Mouse (Mus musculus) intestine, embryonic 14.5 days (tissue): Measurements from ENCODE around the gene Spsb4. TPM values are rescaled to one million over a fixed set of nuclear protein-coding genes. Genes with fewer than 3 reads are reported as not detected.

ENCODE experiments used
- ATAC-seq: fragments of 200-750 bp; cut with Nextera tagmentation; replicated peaks from 2 replicates; pipeline ENCODE4 v1.8.0; 2017; ENCODE audit warnings: low read depth, moderate number of reproducible peaks, moderate TSS enrichment, moderate library complexity; ENCODE audit not compliant: low FRiP score, low TSS enrichment
- DNase-seq: peaks from one replicate; pipeline ENCODE4 v3.0.0-alpha.2; 2018; ENCODE audit warnings: low spot score
- H3K27ac ChIP-seq: fragments of 300-500 bp; sonication (generic); 2 replicates; pipeline ENCODE4 v1.5.1; 2014; ENCODE audit warnings: low read depth, mild to moderate bottlenecking, control low read depth
- H3K27me3 ChIP-seq: fragments of 300-500 bp; sonication (generic); replicated peaks from 2 replicates; pipeline ENCODE4 v1.6.1; 2014; ENCODE audit warnings: low read length, control low read depth; ENCODE audit not compliant: control insufficient read depth, insufficient read depth
- H3K36me3 ChIP-seq: fragments of 300-500 bp; sonication (generic); 2 replicates; pipeline ENCODE4 v1.6.1; 2014; ENCODE audit warnings: low read length, control low read depth; ENCODE audit not compliant: control insufficient read depth, insufficient read depth
- H3K4me1 ChIP-seq: fragments of 300-500 bp; sonication (generic); replicated peaks from 2 replicates; pipeline ENCODE4 v1.6.1; 2014; ENCODE audit warnings: low read length, control low read depth, mixed read lengths; ENCODE audit not compliant: control insufficient read depth, insufficient read depth
- H3K4me2 ChIP-seq: fragments of 300-500 bp; sonication (generic); 2 replicates; pipeline ENCODE4 v1.6.1; 2014; ENCODE audit warnings: low read length
- H3K4me3 ChIP-seq: fragments of 300-500 bp; sonication (generic); 2 replicates; pipeline ENCODE4 v1.5.1; 2014; ENCODE audit warnings: low read depth, low read length, control low read depth, mixed read lengths
- H3K9ac ChIP-seq: fragments of 300-500 bp; sonication (generic); 2 replicates; pipeline ENCODE4 v1.6.1; 2014; ENCODE audit warnings: mild to moderate bottlenecking, low read length
- H3K9me3 ChIP-seq: fragments of 300-500 bp; sonication (generic); 2 replicates; pipeline ENCODE4 v1.6.1; 2016; ENCODE audit warnings: low read length, control low read depth; ENCODE audit not compliant: control insufficient read depth
- WGBS: fragments of 180-500 bp; shearing (Covaris S2); extraction: QIAGEN DNeasy Blood & Tissue Kit; methylation state at CpG from one replicate; pipeline ENCODE4 v1.1.7; 2014; 5-methylcytosine and 5-hydroxymethylcytosine counted together
- polyA plus RNA-seq: library from polyadenylated mRNA; unstranded; fragments of >200 nt; fragmentation: Nextera tagmentation; extraction: Ambion mirVana; gene quantifications from 2 replicates; pipeline ENCODE4 v1.2.1, GENCODE M21; 2014

Gene Spsb4
- polyA plus RNA-seq, 1 experiment from 2014 or later, result 28.3 TPM

DNA sequence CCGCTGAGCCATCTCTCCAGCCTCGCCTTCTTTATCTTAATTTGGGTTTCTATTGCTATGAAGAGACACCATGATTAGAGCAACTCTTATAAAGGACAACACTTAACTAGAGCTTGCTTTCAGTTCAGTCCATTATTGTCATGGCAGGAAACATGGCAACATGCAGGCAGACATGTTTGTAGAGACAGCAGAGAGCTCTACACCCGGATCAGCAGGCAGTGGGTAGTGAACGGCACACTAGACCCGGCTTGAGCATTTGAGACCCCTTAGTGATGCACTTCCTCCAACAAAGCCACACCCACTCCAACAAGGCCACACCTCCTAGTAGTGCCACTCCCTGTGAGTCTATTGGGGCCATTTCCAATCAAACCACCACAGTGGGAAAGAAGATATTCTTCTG, 3.7 kb upstream of the Spsb4 start:
- H3K4me1 ChIP-seq, result peaks cover 7% of the 10 kb centered on the region
- WGBS, result 88% methylated on average over 5 of the region's 5 CpGs
- ATAC-seq (no peak), DNase-seq (no peak)
- H3K4me3 ChIP-seq, result no peak overlapping the region
- no peak overlapping the region for H3K4me2 ChIP-seq
- H3K27ac ChIP-seq, result no peak overlapping the region
- no peaks in the 10 kb centered on the region for H3K9me3 ChIP-seq
- 0 out of 2 replicates have a peak, but pooled peaks cover 7% of the 10 kb centered on the region for H3K27me3 ChIP-seq
- H3K36me3 ChIP-seq, result no peaks in the 10 kb centered on the region
- no peak overlapping the region for H3K9ac ChIP-seq

DNA sequence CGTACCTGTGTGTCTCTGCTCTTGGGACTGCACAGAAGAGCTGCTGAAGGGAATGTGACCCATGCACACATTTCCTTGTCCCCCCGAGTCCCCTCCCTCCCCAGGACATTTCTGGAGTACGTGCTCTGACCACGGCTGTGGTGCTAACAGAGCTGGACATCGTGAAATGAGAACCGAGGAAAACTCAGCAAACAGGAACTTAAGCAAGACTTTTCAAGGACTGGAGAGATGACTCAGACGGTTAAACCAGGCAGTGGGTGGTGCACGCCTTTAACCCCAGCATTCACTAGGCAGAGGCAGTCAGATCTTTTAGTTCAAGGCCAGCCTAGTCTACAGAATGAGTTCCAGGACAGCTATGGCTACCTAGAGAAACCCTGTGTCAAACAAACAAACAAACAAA, 1.5 kb upstream of the Spsb4 start:
- WGBS, result 81% methylated on average over 8 of the region's 8 CpGs

DNA sequence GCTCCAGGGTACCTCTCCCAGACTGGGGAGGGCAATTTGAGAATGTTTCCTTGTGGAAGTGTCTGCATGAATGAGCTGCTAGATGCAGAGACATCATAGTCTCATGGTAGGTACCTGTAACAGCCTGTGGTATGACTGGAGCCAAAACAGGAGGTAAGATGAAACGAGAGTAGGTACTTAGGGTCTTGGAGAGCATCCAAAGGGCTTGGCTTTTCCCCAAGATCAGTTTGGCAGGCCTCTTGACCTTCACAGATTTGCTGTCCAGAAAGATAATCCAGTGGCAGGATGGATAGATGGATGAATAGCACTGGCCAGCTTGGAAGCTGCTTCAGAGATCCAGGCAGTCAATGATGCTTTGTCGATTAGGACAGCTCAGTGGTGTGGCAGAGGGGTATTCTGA, 1.0 kb upstream of the Spsb4 start:
- Histone ChIP-seq H3K4me3 (no peak overlapping the region), H3K27ac (no peak overlapping the region), H3K36me3 (no peaks in the 10 kb centered on the region), H3K27me3 (0 out of 2 replicates have a peak, but pooled peaks cover 7% of the 10 kb centered on the region), H3K9me3 (no peaks in the 10 kb centered on the region), H3K9ac (no peak overlapping the region), H3K4me1 (peaks cover 25% of the 10 kb centered on the region), H3K4me2 (no peak overlapping the region)
- no peak for ATAC-seq
- WGBS, result 57% methylated on average over 2 of the region's 2 CpGs
- DNase-seq, result no peak

More for the DNA sequence above, 1.5 kb upstream of the Spsb4 start:
- no peak overlapping the region for H3K27ac ChIP-seq
- H3K4me3 ChIP-seq, result no peak overlapping the region
- ATAC-seq (no peak), DNase-seq (no peak)
- no peak overlapping the region for H3K9ac ChIP-seq
- no peaks in the 10 kb centered on the region for H3K9me3 ChIP-seq
- H3K27me3 ChIP-seq, result 0 out of 2 replicates have a peak, but pooled peaks cover 7% of the 10 kb centered on the region
- H3K4me2 ChIP-seq, result no peak overlapping the region
- H3K36me3 ChIP-seq, result no peaks in the 10 kb centered on the region
- peaks cover 25% of the 10 kb centered on the region for H3K4me1 ChIP-seq

DNA sequence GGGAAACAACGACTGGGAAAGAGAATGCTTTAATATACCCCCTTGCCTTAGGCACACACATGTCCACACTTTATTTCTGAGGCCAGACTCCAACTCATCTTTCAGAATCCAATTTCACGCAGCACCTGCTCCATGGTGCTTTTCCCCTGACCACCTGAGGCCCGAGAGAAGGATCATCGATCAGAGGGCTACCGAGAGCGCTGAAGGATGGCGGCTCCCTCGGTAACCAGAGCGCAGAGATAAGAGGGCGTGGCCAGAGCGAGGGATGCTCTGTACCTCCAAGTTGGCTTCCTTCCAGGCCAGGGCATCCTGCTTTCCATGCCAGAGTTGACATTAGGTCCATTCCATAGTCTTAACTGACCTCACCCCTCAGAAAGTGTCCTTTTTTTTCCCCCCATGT, 588 bp upstream of the Spsb4 start:
- Histone ChIP-seq H3K27me3 (0 out of 2 replicates have a peak, but pooled peaks cover 7% of the 10 kb centered on the region), H3K4me2 (peak overlapping the region; percentile 69), H3K36me3 (no peaks in the 10 kb centered on the region), H3K9me3 (no peaks in the 10 kb centered on the region), H3K4me3 (peak overlapping the region; percentile 67), H3K27ac (peak overlapping the region; percentile 96), H3K9ac (peak overlapping the region; percentile 94; the same call in 1 of the 2 replicates), H3K4me1 (peaks cover 25% of the 10 kb centered on the region)
- DNase-seq, result no peak
- 0% methylated on average over 11 of the region's 11 CpGs for WGBS
- peak; percentile 13; the same call in 1 of the 2 replicates for ATAC-seq

GRCm38 (mm10) chr9:97017811-97018641, 617 bp downstream of the Spsb4 start:
- H3K9ac ChIP-seq, result peak overlapping the region; percentile 94
- ATAC-seq (peak; percentile 71), DNase-seq (peak; percentile 94)
- no peaks in the 10 kb centered on the region for H3K36me3 ChIP-seq
- H3K27ac ChIP-seq, result peak overlapping the region; percentile 96
- under 1% methylated on average over 62 of the region's 62 CpGs for WGBS
- H3K9me3 ChIP-seq, result no peaks in the 10 kb centered on the region
- peak overlapping the region; percentile 69 for H3K4me2 ChIP-seq
- H3K27me3 ChIP-seq, result 0 out of 2 replicates have a peak, but pooled peaks cover 7% of the 10 kb centered on the region
- H3K4me3 ChIP-seq, result peak overlapping the region; percentile 67
- peaks cover 35% of the 10 kb centered on the region for H3K4me1 ChIP-seq

- no peak for ATAC-seq
- under 1% methylated on average over 34 of the region's 34 CpGs for WGBS
- peak overlapping the region; percentile 67 for H3K4me3 ChIP-seq
Observed at GRCm38 (mm10) chr9:97017121-97017810, 1.4 kb downstream of the Spsb4 start.

DNA sequence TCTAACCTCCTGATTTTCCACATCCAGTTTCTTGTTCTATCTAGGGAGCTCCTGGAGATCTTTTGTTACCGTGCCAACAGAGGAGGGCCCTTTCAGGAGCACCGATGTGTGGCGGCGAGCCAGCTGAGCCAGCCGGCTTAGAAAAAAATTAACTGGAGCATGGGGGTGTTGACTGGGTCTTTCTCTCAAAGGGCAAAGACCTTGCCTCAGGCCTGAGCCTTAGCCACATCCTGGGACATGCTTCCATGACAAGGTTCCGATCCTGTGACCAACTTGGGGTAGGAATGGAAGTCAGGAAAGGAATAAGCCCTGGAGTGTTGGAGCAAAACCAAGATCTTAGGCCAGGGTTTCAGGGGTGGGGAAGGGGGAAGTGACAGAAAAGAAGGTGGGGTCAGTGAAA, 2.9 kb downstream of the Spsb4 start:
- WGBS, result 22% methylated on average over 6 of the region's 6 CpGs
- DNase-seq (no peak), ATAC-seq (no peak)
- 0 out of 2 replicates have a peak overlapping the region, but pooled peaks have one; percentile 10 for H3K4me3 ChIP-seq
- 0 out of 2 replicates have a peak, but pooled peaks cover 7% of the 10 kb centered on the region for H3K27me3 ChIP-seq
- H3K9ac ChIP-seq, result no peak overlapping the region
- peaks cover 41% of the 10 kb centered on the region for H3K4me1 ChIP-seq
- no peak overlapping the region for H3K27ac ChIP-seq
- no peaks in the 10 kb centered on the region for H3K9me3 ChIP-seq
- peak overlapping the region; percentile 69 for H3K4me2 ChIP-seq
- H3K36me3 ChIP-seq, result no peaks in the 10 kb centered on the region

More at GRCm38 (mm10) chr9:97017121-97017810, 1.4 kb downstream of the Spsb4 start:
- peak overlapping the region; percentile 94 for H3K9ac ChIP-seq
- peaks cover 36% of the 10 kb centered on the region for H3K4me1 ChIP-seq
- H3K27ac ChIP-seq, result peak overlapping the region; percentile 96
- H3K9me3 ChIP-seq, result no peaks in the 10 kb centered on the region
- DNase-seq, result peak; percentile 79
- peak overlapping the region; percentile 69 for H3K4me2 ChIP-seq
- H3K36me3 ChIP-seq, result no peaks in the 10 kb centered on the region
- H3K27me3 ChIP-seq, result 0 out of 2 replicates have a peak, but pooled peaks cover 7% of the 10 kb centered on the region

- Histone ChIP-seq H3K27ac (no peak overlapping the region), H3K4me2 (no peak overlapping the region), H3K9me3 (0 out of 2 replicates have a peak, but pooled peaks cover 3% of the 10 kb centered on the region), H3K4me3 (no peak overlapping the region), H3K4me1 (peaks cover 34% of the 10 kb centered on the region), H3K9ac (no peak overlapping the region), H3K36me3 (peaks cover 3% of the 10 kb centered on the region; the same call in 1 of the 2 replicates), H3K27me3 (no peaks in the 10 kb centered on the region)
- DNase-seq (no peak), ATAC-seq (no peak)
- 78% methylated on average over 9 of the region's 9 CpGs for whole genome bisulfite sequencing
Observed at GRCm38 (mm10) chr9:97013698-97014097, 4.9 kb downstream of the Spsb4 start.
